ENCODE assay signal across 9 mouse cellular contexts in the genomic region with DNA sequence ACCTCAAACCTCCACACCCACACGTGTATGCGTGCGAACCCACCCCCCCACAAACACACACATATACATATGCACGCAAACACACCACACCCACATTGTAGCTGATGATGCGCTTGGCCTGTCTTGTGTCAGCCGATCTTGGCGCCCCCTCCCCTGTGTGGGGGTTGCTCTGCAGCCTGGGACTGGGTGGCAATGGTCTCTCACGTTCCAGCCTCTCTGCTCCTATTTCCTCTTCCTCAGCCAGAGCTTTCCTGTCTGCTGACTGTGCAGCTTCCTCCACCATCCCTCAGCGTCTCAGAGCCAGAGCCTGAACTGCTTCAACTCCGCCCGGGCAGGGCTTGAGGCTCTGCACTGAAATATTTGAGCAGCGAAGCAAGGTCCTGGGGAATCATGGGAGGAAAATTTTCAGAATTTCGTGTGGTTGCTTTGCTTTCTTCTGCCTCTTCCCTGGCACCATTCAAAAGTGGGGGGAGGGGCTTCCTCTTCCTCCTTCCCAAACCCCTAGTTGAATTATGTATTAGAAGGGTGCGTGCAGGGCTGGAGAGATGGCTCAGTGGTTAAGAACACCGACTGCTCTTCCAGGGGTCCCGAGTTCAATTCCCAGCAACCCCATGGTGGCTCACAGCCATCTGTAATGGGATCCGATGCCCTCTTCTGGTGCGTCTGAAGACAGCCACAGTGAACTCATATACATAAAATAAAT. TPM values are rescaled to one million over a fixed set of nuclear protein-coding genes. Genes with fewer than 3 reads are reported as not detected.
DNase-seq lines count a peak whose midpoint lies in the region; ATAC-seq lines count a peak whose summit lies in the region.
"Had no signal": no experiment of that assay in that cellular context is flagged by ENCODE, and none has a peak within 500 bp of the region (broad histone marks: within the 10 kb centered on the region; RNA-seq: fewer than 3 reads in every experiment).

No protein-coding gene starts in this region.

- intact Hi-C loops in left cerebral cortex, postnatal 4 days (cut with DNase I): loop anchor here (5.0 kb wide), 1 partner anchor 160 kb away; a partner anchor contains a TSS

- ATAC-seq in heart, embryonic 13.5 days (ENCODE audit: extremely low read depth, insufficient number of reproducible peaks, low FRiP score, low TSS enrichment): peak; percentile 31; the same call in 1 of the 2 replicates
- peak; percentile 43; the same call in 1 of the 2 replicates for ATAC-seq in liver, embryonic 12.5 days

- H3K9me3 ChIP-seq in heart, embryonic 13.5 days: no peaks in the 10 kb centered on the region
- no peaks in the 10 kb centered on the region for H3K9me3 ChIP-seq in liver, embryonic 12.5 days (replicated peaks)

- peak; percentile 29 to 43 for DNase-seq in thymus, postnatal 36 days
- no peak for DNase-seq in thymus, postnatal 10 days (ENCODE audit: low spot score in 2 of 2)
- DNase-seq in ovary, postnatal 14 days (ENCODE audit: low spot score): no peak
- no peak for DNase-seq in urinary bladder, postnatal 14 days (ENCODE audit: low spot score)
- DNase-seq in left cerebral cortex, postnatal 4 days: no peak
- DNase-seq: adrenal gland, adult 8-10 months; layer of hippocampus, postnatal 36 days had no signal

- no peak overlapping the region for H3K4me3 ChIP-seq in heart, embryonic 13.5 days
- no peak overlapping the region for H3K4me3 ChIP-seq in liver, embryonic 12.5 days

- whole genome bisulfite sequencing in heart, embryonic 13.5 days: 64% methylated on average over 18 of the region's 18 CpGs
- WGBS in liver, embryonic 12.5 days (ENCODE audit: insufficient replicate concordance): 46% methylated on average over 18 of the region's 18 CpGs

- H3K4me2 ChIP-seq in heart, embryonic 13.5 days: peak overlapping the region; percentile 10; the same call in 1 of the 2 replicates
- 0 out of 2 replicates have a peak overlapping the region, but pooled peaks have one; percentile 3 for H3K4me2 ChIP-seq in liver, embryonic 12.5 days

- 0 out of 2 replicates have a peak, but pooled peaks cover 4% of the 10 kb centered on the region for H3K4me1 ChIP-seq in heart, embryonic 13.5 days
- peaks cover 9% of the 10 kb centered on the region; the same call in 1 of the 2 replicates for H3K4me1 ChIP-seq in liver, embryonic 12.5 days

- no peaks in the 10 kb centered on the region for H3K36me3 ChIP-seq in heart, embryonic 13.5 days
- H3K36me3 ChIP-seq in liver, embryonic 12.5 days: no peaks in the 10 kb centered on the region

- H3K27me3 ChIP-seq in heart, embryonic 13.5 days (replicated peaks): no peaks in the 10 kb centered on the region
- no peaks in the 10 kb centered on the region for H3K27me3 ChIP-seq in liver, embryonic 12.5 days (replicated peaks)

- peak overlapping the region; percentile 13; the same call in 1 of the 2 replicates for H3K27ac ChIP-seq in heart, embryonic 13.5 days (replicated peaks)
- H3K27ac ChIP-seq in liver, embryonic 12.5 days: no peak overlapping the region

- H3K9ac ChIP-seq in heart, embryonic 13.5 days: no peak overlapping the region
- H3K9ac ChIP-seq in liver, embryonic 12.5 days: no peak overlapping the region

RNA-seq across cellular contexts. Expression of a gene that starts 28.1 kb away (rescaled TPM):
- polyA plus RNA-seq in heart, embryonic 13.5 days (2015; fragmentation: Nextera tagmentation; extraction: Ambion mirVana): 125 and 127 TPM in 2 replicates
- 65.4 and 65.6 TPM in 2 replicates for polyA plus RNA-seq in liver, embryonic 12.5 days (2016; fragmentation: Nextera tagmentation; extraction: Ambion mirVana)
- total RNA-seq in left cerebral cortex, postnatal 4 days (2021): 100 to 1,000 TPM; 172 to 181 TPM

Comparison
In these comparisons a context has a peak if more than half of its experiments do, and no peak if none do; other contexts are left out.
1. DNase-seq: peak in thymus, postnatal 36 days (2 of 2); none in thymus, postnatal 10 days (0 of 2), ovary, postnatal 14 days (single experiment), urinary bladder, postnatal 14 days (single experiment) and left cerebral cortex, postnatal 4 days (single experiment).